Mouse (Mus musculus) forebrain, embryonic 10.5 days (tissue): ENCODE results near the gene Crybb1. TPM values are rescaled to one million over a fixed set of nuclear protein-coding genes. Genes with fewer than 3 reads are reported as not detected.
A peak's percentile ranks its signal among the peaks of the same experiment; 100 is the strongest.

Experiments
- DNase-seq: peaks from one replicate; pipeline ENCODE4 v3.0.0-alpha.2; 2017; ENCODE audit warnings: low spot score; ENCODE audit errors: extremely low spot score
- H3K27ac ChIP-seq: fragments of 300-500 bp; sonication (generic); 2 replicates; pipeline ENCODE4 v1.5.1; 2016; ENCODE audit warnings: mild to moderate bottlenecking
- H3K27me3 ChIP-seq: fragments of 300-500 bp; sonication (generic); 2 replicates; pipeline ENCODE4 v1.6.1; 2016; ENCODE audit warnings: mild to moderate bottlenecking; ENCODE audit not compliant: poor library complexity, severe bottlenecking
- H3K36me3 ChIP-seq: fragments of 300-500 bp; sonication (generic); replicated peaks from 2 replicates; pipeline ENCODE4 v1.6.1; 2016; ENCODE audit warnings: mild to moderate bottlenecking, moderate library complexity
- H3K4me1 ChIP-seq: fragments of 300-500 bp; sonication (generic); 2 replicates; pipeline ENCODE4 v1.6.1; 2016
- H3K4me3 ChIP-seq: fragments of 300-500 bp; sonication (generic); 2 replicates; pipeline ENCODE4 v1.5.1; 2016; ENCODE audit warnings: mild to moderate bottlenecking, moderate library complexity
- H3K9me3 ChIP-seq: fragments of 300-500 bp; sonication (generic); 2 replicates; pipeline ENCODE4 v1.6.1; 2016; ENCODE audit warnings: mild to moderate bottlenecking, moderate library complexity
- WGBS: fragments of 180-500 bp; shearing (Covaris S2); methylation state at CpG from one replicate; pipeline ENCODE4 v1.1.7; 2016; 5-methylcytosine and 5-hydroxymethylcytosine counted together
- polyA plus RNA-seq: library from polyadenylated mRNA; unstranded; fragments of >200 nt; fragmentation: Nextera tagmentation; extraction: Ambion mirVana; gene quantifications from 2 replicates; pipeline ENCODE4 v1.2.1, GENCODE M21; 2016

Crybb1 gene
- polyA plus RNA-seq, 1 experiment from 2014 or later, result not detected

GRCm38 (mm10) chr5:112257896-112258295 is 2.3 kb downstream of the Crybb1 start:
- H3K27me3 ChIP-seq, result peaks cover 5% of the 10 kb centered on the region; the same call in 1 of the 2 replicates
- 80% methylated on average over 3 of the region's 3 CpGs for WGBS
- H3K27ac ChIP-seq, result no peak overlapping the region
- H3K36me3 ChIP-seq, result no peaks in the 10 kb centered on the region
- H3K9me3 ChIP-seq, result no peaks in the 10 kb centered on the region
- H3K4me1 ChIP-seq, result peaks cover 17% of the 10 kb centered on the region
- no peak for DNase-seq
- H3K4me3 ChIP-seq, result no peak overlapping the region

- Histone ChIP-seq H3K27me3 (peaks cover 7% of the 10 kb centered on the region), H3K27ac (no peak overlapping the region), H3K36me3 (no peaks in the 10 kb centered on the region), H3K9me3 (no peaks in the 10 kb centered on the region), H3K4me3 (no peak overlapping the region), H3K4me1 (peaks cover 3% of the 10 kb centered on the region; the same call in 1 of the 2 replicates)
- no peak for DNase-seq
- WGBS, result 91% methylated on average over 16 of the region's 16 CpGs
Measured at GRCm38 (mm10) chr5:112259862-112260650, 4.4 kb downstream of the Crybb1 start.

GRCm38 (mm10) chr5:112260818-112261217 is 5.2 kb downstream of the Crybb1 start:
- no peak for DNase-seq
- Histone ChIP-seq H3K4me3 (no peak overlapping the region), H3K27me3 (peaks cover 10% of the 10 kb centered on the region), H3K27ac (no peak overlapping the region), H3K9me3 (no peaks in the 10 kb centered on the region), H3K4me1 (peaks cover 7% of the 10 kb centered on the region), H3K36me3 (no peaks in the 10 kb centered on the region)
- 90% methylated on average over 3 of the region's 3 CpGs for WGBS

- DNase-seq, result no peak
- no peaks in the 10 kb centered on the region for H3K36me3 ChIP-seq
- WGBS, result 88% methylated on average over 7 of the region's 7 CpGs
- H3K27ac ChIP-seq, result no peak overlapping the region
- no peak overlapping the region for H3K4me3 ChIP-seq
- H3K9me3 ChIP-seq, result no peaks in the 10 kb centered on the region
- H3K4me1 ChIP-seq, result peaks cover 14% of the 10 kb centered on the region
- H3K27me3 ChIP-seq, result peaks cover 38% of the 10 kb centered on the region
Measured at GRCm38 (mm10) chr5:112264099-112264498, 8.5 kb downstream of the Crybb1 start.

- 88% methylated on average over 5 of the region's 5 CpGs for WGBS
- Histone ChIP-seq H3K36me3 (no peaks in the 10 kb centered on the region), H3K9me3 (no peaks in the 10 kb centered on the region), H3K4me1 (peaks cover 16% of the 10 kb centered on the region), H3K27me3 (peaks cover 46% of the 10 kb centered on the region), H3K4me3 (no peak overlapping the region), H3K27ac (peak overlapping the region; percentile 66; the same call in 1 of the 2 replicates)
- no peak for DNase-seq
Measured at GRCm38 (mm10) chr5:112265110-112265509, 9.5 kb downstream of the Crybb1 start.

GRCm38 (mm10) chr5:112265515-112265914 is 9.9 kb downstream of the Crybb1 start:
- peaks cover 19% of the 10 kb centered on the region for H3K4me1 ChIP-seq
- peak; percentile 60 for DNase-seq
- peaks cover 50% of the 10 kb centered on the region for H3K27me3 ChIP-seq
- WGBS, result 11% methylated on average over 10 of the region's 10 CpGs
- no peaks in the 10 kb centered on the region for H3K9me3 ChIP-seq
- peak overlapping the region; percentile 25 for H3K4me3 ChIP-seq
- peak overlapping the region; percentile 66 for H3K27ac ChIP-seq
- H3K36me3 ChIP-seq, result no peaks in the 10 kb centered on the region

- Histone ChIP-seq H3K4me3 (peak overlapping the region; percentile 25), H3K4me1 (peaks cover 26% of the 10 kb centered on the region), H3K36me3 (no peaks in the 10 kb centered on the region), H3K9me3 (no peaks in the 10 kb centered on the region), H3K27ac (peak overlapping the region; percentile 66), H3K27me3 (peaks cover 53% of the 10 kb centered on the region)
- 63% methylated on average over 9 of the region's 9 CpGs for WGBS
- DNase-seq, result no peak
Measured at GRCm38 (mm10) chr5:112266011-112266777, 10.6 kb downstream of the Crybb1 start.

GRCm38 (mm10) chr5:112270764-112271541 is 15.3 kb downstream of the Crybb1 start:
- no peak overlapping the region for H3K4me3 ChIP-seq
- no peak overlapping the region for H3K27ac ChIP-seq
- peaks cover 45% of the 10 kb centered on the region for H3K4me1 ChIP-seq
- H3K9me3 ChIP-seq, result no peaks in the 10 kb centered on the region
- WGBS, result 73% methylated on average over 24 of the region's 24 CpGs
- H3K27me3 ChIP-seq, result peaks cover 62% of the 10 kb centered on the region
- no peak for DNase-seq
- H3K36me3 ChIP-seq, result no peaks in the 10 kb centered on the region

- no peaks in the 10 kb centered on the region for H3K9me3 ChIP-seq
- peaks cover 58% of the 10 kb centered on the region for H3K4me1 ChIP-seq
- DNase-seq, result no peak
- WGBS, result 79% methylated on average over 2 of the region's 2 CpGs
- H3K27me3 ChIP-seq, result peaks cover 47% of the 10 kb centered on the region
- no peak overlapping the region for H3K4me3 ChIP-seq
- no peaks in the 10 kb centered on the region for H3K36me3 ChIP-seq
- no peak overlapping the region for H3K27ac ChIP-seq
Measured at GRCm38 (mm10) chr5:112272934-112273333, 17.3 kb downstream of the Crybb1 start.

GRCm38 (mm10) chr5:112273746-112274463 is 18.3 kb downstream of the Crybb1 start:
- DNase-seq, result no peak
- Histone ChIP-seq H3K27ac (no peak overlapping the region), H3K4me1 (peaks cover 65% of the 10 kb centered on the region), H3K9me3 (no peaks in the 10 kb centered on the region), H3K27me3 (peaks cover 37% of the 10 kb centered on the region), H3K4me3 (no peak overlapping the region), H3K36me3 (no peaks in the 10 kb centered on the region)
- whole genome bisulfite sequencing, result 65% methylated on average over 2 of the region's 2 CpGs

- Histone ChIP-seq H3K27me3 (peaks cover 26% of the 10 kb centered on the region), H3K4me3 (peak overlapping the region; percentile 86), H3K9me3 (no peaks in the 10 kb centered on the region), H3K36me3 (no peaks in the 10 kb centered on the region), H3K27ac (no peak overlapping the region), H3K4me1 (peaks cover 74% of the 10 kb centered on the region)
- no peak for DNase-seq
- WGBS, result 63% methylated on average over 4 of the region's 4 CpGs
Measured at GRCm38 (mm10) chr5:112275021-112275804, 19.6 kb downstream of the Crybb1 start.
